Mouse (Mus musculus) monocyte, adult 2 months (primary cell): ENCODE data around the gene Vps9d1.
"Not testable (repeated sequence)": the region's sequence is repeated elsewhere in the genome, so short reads cannot be mapped to it uniquely, and the experiment has no call there.

Source experiments
- DNase-seq, 2 experiments: peaks; one replicate each; pipeline ENCODE4 v3.0.0; 2022; ENCODE audit warnings: low spot score in 2 of 2, low read depth in 1 of 2

Vps9d1 gene

GRCm38 (mm10) chr8:123254099-123254885 lies at the start of gene Vps9d1, which contains the start of gene Zfp276:
Gene Vps9d1 (minus strand): TSS chr8:123254348.
Gene Zfp276 (plus strand): TSS chr8:123254195.
- DNase-seq = peak in 1 of 2 experiments; percentile 66

DNA sequence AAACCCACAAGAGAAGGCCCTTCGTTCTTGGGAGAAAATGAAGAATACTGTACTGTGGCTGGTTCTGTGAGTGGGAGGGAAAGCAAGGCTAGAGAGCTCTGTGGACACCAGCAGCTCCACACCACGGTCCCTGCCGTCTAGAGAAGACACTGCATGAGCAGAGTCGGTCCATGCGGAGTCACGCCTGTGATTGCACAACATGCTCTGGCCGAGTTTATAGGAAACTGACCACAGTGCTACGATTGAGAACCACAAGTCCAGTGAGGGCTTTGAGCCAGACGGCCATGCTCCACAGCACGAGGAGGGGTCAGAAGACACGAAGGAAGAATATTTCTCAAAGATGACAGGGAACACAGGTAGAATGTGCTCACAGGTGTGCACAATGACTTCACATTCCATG lies 44.2 kb upstream of the Vps9d1 start:
- no peak for DNase-seq

- no peak for DNase-seq
Observed at GRCm38 (mm10) chr8:123292785-123293184, 38.6 kb upstream of the Vps9d1 start.

DNA sequence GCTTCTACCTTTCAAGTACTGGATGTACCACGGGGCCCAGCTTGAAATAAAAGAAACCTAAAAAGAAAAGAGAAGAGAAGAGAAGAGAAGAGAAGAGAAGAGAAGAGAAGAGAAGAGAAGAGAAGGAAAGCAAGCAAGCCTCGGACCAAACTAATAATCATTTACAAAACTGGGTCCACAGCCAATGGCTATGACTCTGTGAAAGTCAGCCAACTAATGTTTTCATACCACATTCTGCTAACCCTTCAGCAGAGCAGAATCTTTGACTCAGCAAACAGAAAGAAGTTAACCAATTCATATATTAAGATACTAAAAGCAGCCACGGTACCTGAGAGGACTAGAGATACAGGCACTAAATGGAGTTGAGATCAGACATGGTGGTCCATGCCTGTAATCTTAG lies 38.1 kb upstream of the Vps9d1 start:
- DNase-seq = no peak

GRCm38 (mm10) chr8:123291716-123292115 lies 37.6 kb upstream of the Vps9d1 start:
- DNase-seq = no peak

DNA sequence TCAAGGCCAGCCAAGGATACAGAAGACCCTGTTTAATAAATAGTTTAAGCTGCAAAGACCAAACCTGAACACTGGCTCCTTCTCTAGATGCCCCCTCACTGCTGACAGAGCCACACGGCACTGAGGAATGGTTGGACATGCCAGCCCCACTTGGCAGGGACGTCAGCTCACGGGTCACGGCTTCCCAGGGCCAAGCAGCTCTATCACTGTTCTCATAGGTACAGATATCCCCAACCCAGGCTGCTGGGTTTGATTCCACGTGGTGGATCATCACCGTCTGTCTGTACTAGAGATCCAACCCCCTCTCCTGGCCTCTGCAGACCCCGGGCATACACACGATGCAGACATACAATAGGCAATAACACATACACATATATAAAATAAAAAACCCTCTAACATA lies 36.5 kb upstream of the Vps9d1 start:
- no peak for DNase-seq

DNA sequence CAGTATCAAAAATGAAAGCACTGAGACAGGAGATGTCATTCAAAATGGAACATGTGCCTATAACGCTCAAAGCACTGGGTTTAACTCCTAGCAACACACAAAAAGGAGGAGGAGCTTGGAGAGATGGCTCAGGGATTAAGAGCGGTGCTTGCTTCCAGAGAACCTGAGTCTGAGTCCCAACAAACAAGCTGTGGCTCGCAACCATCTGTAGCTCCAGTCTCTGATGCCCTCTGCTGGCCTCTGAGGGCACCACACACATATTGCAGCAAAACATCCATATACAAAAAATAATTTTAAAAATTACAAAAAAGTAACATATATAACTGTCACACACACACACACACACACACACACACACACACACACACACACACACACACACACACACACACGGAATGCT lies 36.0 kb upstream of the Vps9d1 start:
- DNase-seq = peak in 1 of 2 experiments; percentile 18

GRCm38 (mm10) chr8:123287362-123287761 lies 33.2 kb upstream of the Vps9d1 start:
- DNase-seq = no peak

DNA sequence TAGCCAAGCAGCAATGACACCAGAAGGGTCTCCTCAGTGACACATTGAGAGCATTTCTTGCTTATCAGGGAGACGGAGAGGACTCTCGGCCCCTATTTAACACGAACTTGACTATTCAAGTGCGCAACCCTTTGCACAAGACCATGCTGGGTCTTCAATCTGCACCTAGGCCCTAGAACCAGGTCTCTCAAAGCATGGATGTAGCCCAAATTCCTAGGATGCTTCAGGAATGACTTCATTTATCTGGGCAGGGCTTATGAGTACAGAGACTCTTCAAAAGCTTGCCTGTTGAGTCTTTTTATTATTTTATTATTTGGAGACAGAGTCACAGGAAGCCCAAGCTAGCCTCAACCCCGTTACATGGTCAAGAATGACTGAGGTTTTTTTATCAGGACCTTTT lies 30.3 kb upstream of the Vps9d1 start:
- no peak for DNase-seq

GRCm38 (mm10) chr8:123283991-123284390 lies 29.8 kb upstream of the Vps9d1 start:
- no peak for DNase-seq

DNA sequence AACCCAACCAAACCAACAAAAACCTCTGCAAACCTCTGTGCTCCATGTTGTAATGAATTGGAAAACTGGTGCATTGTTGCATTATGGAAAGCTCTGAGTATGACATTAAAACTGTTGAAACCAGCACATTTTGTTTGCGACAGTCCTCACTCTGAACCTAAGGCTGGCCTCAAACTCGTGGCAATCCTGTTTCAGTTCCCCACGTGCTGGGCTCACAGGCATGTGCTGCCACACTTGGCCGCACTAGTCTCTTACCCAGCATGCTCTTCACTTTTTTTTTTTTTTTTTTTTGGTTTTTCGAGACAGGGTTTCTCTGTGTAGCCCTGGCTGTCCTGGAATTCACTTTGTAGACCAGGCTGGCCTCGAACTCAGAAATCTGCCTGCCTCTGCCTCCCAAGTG lies 28.8 kb upstream of the Vps9d1 start:
- peak in 1 of 2 experiments; percentile 24 for DNase-seq

DNA sequence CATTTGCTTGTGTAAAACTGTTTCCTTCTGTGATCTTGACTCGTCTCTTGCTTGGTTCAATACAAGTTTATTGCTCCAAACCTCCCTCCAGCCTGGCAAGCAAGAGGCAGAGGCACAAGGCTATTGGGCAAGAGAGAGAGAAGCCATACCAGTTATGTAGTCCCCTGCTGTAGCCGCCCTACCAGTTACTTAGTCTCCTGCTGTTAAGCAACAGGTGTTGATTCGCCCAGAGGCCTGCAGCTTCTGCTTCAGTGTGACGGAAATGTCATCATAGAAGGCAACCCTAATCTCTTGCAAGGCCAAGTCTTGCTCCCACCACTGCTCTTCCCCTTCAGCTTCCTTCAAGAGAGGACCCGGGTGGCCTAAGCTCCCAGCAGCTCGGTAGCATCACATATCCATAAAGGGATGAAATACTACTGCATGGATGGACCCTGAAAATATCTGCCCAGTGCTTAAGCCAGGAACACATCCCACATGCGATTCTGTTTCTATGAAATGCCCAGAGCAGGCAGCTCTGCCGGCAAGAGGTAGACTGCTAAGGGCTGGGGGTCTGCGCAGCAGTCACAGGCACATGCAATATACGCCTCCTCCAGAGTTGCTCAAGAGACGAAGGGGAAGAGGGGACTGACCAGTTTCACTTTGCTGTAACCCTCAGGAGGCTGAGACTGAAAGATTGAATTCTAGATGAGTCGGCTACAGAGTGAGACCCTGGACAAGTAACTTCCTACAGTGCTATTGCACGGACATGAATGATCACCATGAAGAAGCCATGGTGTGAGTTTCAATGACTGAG lies 26.4 kb upstream of the Vps9d1 start:
- peak in 1 of 2 experiments; percentile 13 for DNase-seq

DNA sequence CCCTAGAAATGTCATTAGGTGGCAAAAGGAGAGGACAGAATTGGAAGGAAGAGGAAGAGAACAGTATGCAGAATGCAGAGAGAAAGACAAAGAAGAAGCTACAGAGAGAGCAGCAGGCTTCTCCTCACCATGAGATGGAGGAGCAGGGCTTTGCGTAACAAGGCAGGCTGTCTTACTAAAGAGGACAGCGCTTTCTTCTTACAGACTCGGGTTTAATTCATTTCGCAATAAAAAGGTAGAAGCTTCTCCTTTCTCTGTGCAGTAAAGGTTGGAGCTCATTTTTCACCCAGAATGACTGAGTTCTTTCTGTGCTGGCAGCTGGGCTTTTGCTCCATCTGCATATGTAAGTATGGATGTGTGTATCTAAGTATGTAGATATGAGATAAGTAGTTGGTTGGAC lies 25.7 kb upstream of the Vps9d1 start:
- no peak for DNase-seq

DNA sequence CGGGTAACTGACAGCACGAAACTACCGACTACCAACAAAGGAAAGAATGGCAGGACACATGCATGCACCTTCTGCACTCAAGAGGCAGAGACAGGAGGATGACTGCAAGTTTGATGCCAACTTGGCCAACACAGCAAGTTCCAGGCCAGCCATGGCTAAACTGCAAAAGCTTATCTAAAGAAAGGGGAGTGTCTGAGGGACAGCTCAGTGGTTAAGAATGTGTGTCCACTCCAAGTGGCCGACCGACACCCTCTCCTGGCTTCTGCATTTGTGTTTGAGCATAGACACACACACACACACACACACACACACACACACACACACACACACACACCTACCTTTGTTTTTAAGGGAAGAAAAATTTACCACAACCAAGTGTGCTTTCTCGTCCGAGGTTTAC lies 24.3 kb upstream of the Vps9d1 start:
- no peak for DNase-seq

- DNase-seq = no peak
Observed at GRCm38 (mm10) chr8:123275096-123275495, 20.9 kb upstream of the Vps9d1 start.

- DNase-seq = no peak
Observed at GRCm38 (mm10) chr8:123274447-123274846, 20.3 kb upstream of the Vps9d1 start.

GRCm38 (mm10) chr8:123271901-123272300 lies 17.8 kb upstream of the Vps9d1 start:
- DNase-seq = no peak

GRCm38 (mm10) chr8:123271147-123271546 lies 17.0 kb upstream of the Vps9d1 start:
- no peak for DNase-seq

GRCm38 (mm10) chr8:123267926-123268656 lies 13.9 kb upstream of the Vps9d1 start:
- DNase-seq = no peak

GRCm38 (mm10) chr8:123257593-123257992 lies 3.4 kb upstream of the Vps9d1 start:
- not testable (repeated sequence) for DNase-seq

DNA sequence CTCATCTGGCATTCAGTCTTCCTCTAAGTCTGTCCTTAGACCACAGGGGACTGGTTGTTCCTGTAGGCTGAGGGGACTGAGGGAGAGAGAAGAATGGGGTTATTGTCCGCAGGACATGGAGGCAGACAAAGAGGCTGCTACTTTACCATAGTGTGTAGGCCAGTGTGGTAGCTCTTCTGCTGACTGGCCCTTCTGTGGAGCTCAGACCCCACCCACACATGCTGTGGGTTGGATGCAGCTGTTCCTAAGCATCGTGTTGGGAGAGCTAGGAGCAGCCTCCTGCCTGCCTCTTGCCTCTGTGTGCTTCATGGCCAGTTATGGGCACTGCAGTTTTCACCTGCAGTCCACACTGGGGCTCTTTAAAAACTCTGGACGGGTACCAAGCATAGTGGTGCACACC lies 3.0 kb upstream of the Vps9d1 start:
- no peak for DNase-seq

DNA sequence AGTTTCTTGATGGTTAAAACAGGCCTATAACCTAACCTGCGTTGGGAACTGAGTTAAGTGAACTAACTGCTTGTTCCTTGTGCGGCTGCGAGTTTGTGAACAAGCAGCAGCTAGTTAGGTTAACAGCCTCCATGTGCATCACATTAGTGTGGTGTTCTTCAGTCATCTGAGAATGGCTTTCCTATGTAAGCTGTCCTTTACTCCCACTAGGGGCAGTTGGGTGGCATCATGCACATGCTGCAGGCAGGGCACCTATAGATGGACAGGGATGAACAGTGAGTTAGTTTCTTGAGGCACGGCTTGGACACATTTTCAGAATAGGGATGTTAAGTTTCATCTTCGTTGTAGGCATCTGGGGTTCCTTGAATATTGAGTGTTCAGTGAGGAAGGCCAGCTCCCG lies 1.0 kb upstream of the Vps9d1 start:
- no peak for DNase-seq
